Mouse (Mus musculus) kidney, adult 9 months (tissue): Measurements from ENCODE around the gene B4galt5.

Experiments
- DNase-seq: peaks from one replicate; pipeline ENCODE4 v3.0.0; 2022

B4galt5 gene

DNA sequence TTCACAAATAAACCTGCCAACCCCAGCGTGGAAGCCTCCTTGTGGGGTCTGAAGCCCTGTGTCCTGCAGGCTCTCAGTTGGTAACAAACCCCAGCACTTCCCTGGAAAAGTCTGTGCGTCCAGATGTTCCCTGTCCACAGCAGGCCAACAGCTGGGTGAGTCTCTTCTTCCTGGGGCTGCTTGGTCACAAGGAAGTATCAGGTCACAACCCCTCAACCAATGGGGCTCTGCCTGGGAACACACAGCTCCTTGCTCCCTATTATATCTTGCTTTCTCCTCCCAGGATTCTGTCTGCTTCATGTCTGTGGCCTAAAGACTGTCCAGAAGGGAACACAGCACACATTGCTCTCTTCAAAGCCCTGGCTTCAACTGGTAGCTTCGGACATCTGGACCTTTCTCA is 99.4 kb downstream of the B4galt5 start:
- peak; percentile 51 for DNase-seq
